Mouse (Mus musculus) testis, adult 2 months (tissue): ENCODE data around the gene Trit1.

Experiments
- CTCF ChIP-seq: fragments of 200-500 bp; IDR thresholded peaks from 2 replicates; pipeline ENCODE4 v1.5.1; 2012; ENCODE audit warnings: low read depth, mild to moderate bottlenecking, inconsistent platforms, low read length, moderate library complexity; ENCODE audit not compliant: control insufficient read depth, insufficient read depth, insufficient replicate concordance
- POLR2A ChIP-seq: fragments of 200-500 bp; IDR thresholded peaks from 2 replicates; pipeline ENCODE4 v1.6.1; 2012; ENCODE audit warnings: low read depth, mild to moderate bottlenecking, inconsistent platforms, low read length, moderate library complexity; ENCODE audit not compliant: control insufficient read depth

DNA sequence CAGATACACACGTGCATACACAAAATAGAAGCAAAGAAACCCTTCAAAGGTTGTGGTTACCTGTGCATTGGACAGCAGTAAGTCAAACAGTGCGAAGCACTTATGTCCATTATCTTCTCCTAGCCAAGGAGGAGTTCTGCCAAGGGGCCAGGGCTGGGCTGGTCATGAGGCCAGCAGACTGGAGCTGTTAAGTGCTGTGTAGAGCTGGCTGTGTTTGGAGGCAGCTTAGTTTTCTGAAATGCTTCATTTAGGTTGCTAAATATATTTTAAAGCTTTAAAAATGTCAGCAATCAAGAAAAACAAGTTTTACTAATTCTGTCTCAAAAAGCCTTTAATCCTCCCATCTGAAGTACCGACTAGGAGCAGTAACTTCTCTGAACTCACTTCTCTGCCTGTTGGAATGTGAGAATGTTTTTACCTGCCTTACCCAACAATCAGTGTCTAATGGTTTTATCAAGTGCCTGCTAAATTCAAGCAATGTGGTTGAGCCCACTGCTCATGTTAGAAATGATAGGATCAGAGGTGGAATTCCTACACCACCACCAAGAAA lies 40.2 kb downstream of the Trit1 start:
- TF ChIP-seq POLR2A (no peak), CTCF (no peak)
